Mouse (Mus musculus) heart, adult 2 months (tissue): ENCODE results near the gene Tpo. TPM values are rescaled to one million over a fixed set of nuclear protein-coding genes. Genes with fewer than 3 reads are reported as not detected.

ENCODE experiments used
- DNase-seq, 2 experiments: peaks; one replicate each; pipeline ENCODE4 v3.0.0; 2021
- H3K27ac ChIP-seq: fragments of 200-600 bp; 2 replicates; pipeline ENCODE4 v1.8.1; 2022
- H3K27me3 ChIP-seq: fragments of 200-500 bp; 2 replicates; pipeline ENCODE4 v1.6.1; 2012; ENCODE audit warnings: mild to moderate bottlenecking, low read length, inconsistent platforms, mixed read lengths; ENCODE audit not compliant: control insufficient read depth, insufficient read depth
- H3K36me3 ChIP-seq: fragments of 200-500 bp; 2 replicates; pipeline ENCODE4 v1.6.1; 2012; ENCODE audit warnings: low read length, inconsistent platforms; ENCODE audit not compliant: control insufficient read depth, insufficient read depth
- H3K4me1 ChIP-seq: fragments of 200-500 bp; 2 replicates; pipeline ENCODE4 v1.6.1; 2011; ENCODE audit warnings: low read length; ENCODE audit not compliant: control insufficient read depth, insufficient read depth
- H3K4me3 ChIP-seq: fragments of 200-600 bp; 2 replicates; pipeline ENCODE4 v1.8.1; 2022
- H3K79me2 ChIP-seq: fragments of 200-500 bp; replicated peaks from 2 replicates; pipeline ENCODE4 v1.6.1; 2012; ENCODE audit warnings: mild to moderate bottlenecking, inconsistent platforms, low read length, moderate library complexity, mixed read lengths; ENCODE audit not compliant: control insufficient read depth, insufficient read depth
- H3K9ac ChIP-seq: fragments of 200-500 bp; 2 replicates; pipeline ENCODE4 v1.6.1; 2012; ENCODE audit warnings: low read depth, mild to moderate bottlenecking, control low read depth, inconsistent platforms, low read length, mixed read lengths
- CTCF ChIP-seq: fragments of 200-600 bp; IDR thresholded peaks from 2 replicates; pipeline ENCODE4 v1.8.1; 2022; ENCODE audit warnings: antibody characterized with exemption, mild to moderate bottlenecking, moderate library complexity
- EP300 ChIP-seq: fragments of 200-500 bp; IDR thresholded peaks from 2 replicates; pipeline ENCODE4 v1.6.1; 2011; ENCODE audit warnings: low read depth, low read length, control low read depth; ENCODE audit not compliant: insufficient read depth
- POLR2A ChIP-seq: fragments of 200-500 bp; IDR thresholded peaks from 2 replicates; pipeline ENCODE4 v1.6.1; 2011; ENCODE audit warnings: mild to moderate bottlenecking, low read depth, low read length, control low read depth; ENCODE audit not compliant: insufficient read depth
- WGBS: fragments of 180-500 bp; shearing (Covaris S2); methylation state at CpG from one replicate; pipeline ENCODE4 v1.1.7; 2018; 5-methylcytosine and 5-hydroxymethylcytosine counted together
- intact Hi-C: fragments of 180-260 bp; cut with DNase I; formaldehyde crosslinking; loops from one replicate; pipeline ENCODE4 v1.15.1; 2025
- polyA plus RNA-seq: library from polyadenylated mRNA; depleted of rRNA; stranded (reverse); fragments of >200 nt; gene quantifications from 2 replicates; pipeline ENCODE4 v1.2.3, GENCODE M21; 2012
- total RNA-seq, 2 experiments: library from RNA; stranded (reverse); gene quantifications; 2 replicates each; pipeline ENCODE4 v1.2.3; 2021

Gene Tpo
- total and polyA plus RNA-seq, 3 experiments: not detected

DNA sequence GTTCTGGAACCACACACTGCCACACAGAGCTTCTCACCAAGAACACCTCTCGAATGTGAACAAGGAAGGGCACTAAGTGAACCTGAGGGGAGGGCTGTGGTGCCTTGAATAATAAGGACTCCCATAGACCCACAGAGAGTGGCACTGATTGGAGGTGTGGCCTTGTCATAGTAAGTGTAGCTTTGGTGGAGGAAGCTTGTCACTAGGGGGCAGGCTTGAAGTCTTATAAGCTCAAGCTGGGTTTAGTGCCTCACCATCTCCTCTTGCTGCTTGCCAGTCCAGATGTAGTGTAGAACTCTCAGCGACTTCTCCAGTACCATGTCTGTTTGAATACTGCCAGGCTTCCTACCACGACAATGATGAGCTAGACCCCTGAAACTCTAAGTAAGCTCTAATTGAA lies 9.7 kb upstream of the Tpo start:
- H3K36me3 ChIP-seq: no peaks in the 10 kb centered on the region
- H3K79me2 ChIP-seq: no peaks in the 10 kb centered on the region
- DNase-seq: peak in 1 of 2 experiments; percentile 11
- H3K4me1 ChIP-seq: no peaks in the 10 kb centered on the region
- no peak overlapping the region for H3K9ac ChIP-seq
- H3K27ac ChIP-seq: no peak overlapping the region
- WGBS: 61% methylated on average over 3 of the region's 3 CpGs
- H3K4me3 ChIP-seq: no peak overlapping the region
- no peaks in the 10 kb centered on the region for H3K27me3 ChIP-seq
- TF ChIP-seq EP300 (no peak), POLR2A (no peak), CTCF (peak; percentile 59)
- intact Hi-C loops: no loop called here

DNA sequence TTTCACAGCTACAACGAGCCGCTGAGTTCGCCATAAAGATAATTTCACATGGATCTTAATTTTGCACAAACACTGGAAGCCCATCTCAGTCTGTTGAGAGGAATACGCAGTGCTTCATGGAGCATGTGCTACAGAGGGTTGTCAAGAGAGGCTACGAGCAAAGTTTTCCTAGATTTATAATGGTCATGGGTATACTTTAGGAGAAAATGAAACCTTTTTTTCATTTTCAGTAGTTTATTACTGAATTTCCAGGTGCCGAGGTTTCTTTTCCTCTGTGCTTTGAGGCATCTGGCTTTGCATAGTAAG lies 3.1 kb downstream of the Tpo start:
- no peak overlapping the region for H3K27ac ChIP-seq
- no peak overlapping the region for H3K9ac ChIP-seq
- H3K4me3 ChIP-seq: no peak overlapping the region
- H3K4me1 ChIP-seq: no peaks in the 10 kb centered on the region
- intact Hi-C loops: loop anchor here (5.0 kb wide), 2 partner anchors 77 to 448 kb away; no protein-coding TSS in a partner anchor
- no peaks in the 10 kb centered on the region for H3K36me3 ChIP-seq
- no peak for TF ChIP-seq EP300
- TF ChIP-seq CTCF: no peak
- TF ChIP-seq POLR2A: no peak
- 61% methylated on average over 6 of the region's 6 CpGs for WGBS
- no peaks in the 10 kb centered on the region for H3K79me2 ChIP-seq
- no peak for DNase-seq
- no peaks in the 10 kb centered on the region for H3K27me3 ChIP-seq

DNA sequence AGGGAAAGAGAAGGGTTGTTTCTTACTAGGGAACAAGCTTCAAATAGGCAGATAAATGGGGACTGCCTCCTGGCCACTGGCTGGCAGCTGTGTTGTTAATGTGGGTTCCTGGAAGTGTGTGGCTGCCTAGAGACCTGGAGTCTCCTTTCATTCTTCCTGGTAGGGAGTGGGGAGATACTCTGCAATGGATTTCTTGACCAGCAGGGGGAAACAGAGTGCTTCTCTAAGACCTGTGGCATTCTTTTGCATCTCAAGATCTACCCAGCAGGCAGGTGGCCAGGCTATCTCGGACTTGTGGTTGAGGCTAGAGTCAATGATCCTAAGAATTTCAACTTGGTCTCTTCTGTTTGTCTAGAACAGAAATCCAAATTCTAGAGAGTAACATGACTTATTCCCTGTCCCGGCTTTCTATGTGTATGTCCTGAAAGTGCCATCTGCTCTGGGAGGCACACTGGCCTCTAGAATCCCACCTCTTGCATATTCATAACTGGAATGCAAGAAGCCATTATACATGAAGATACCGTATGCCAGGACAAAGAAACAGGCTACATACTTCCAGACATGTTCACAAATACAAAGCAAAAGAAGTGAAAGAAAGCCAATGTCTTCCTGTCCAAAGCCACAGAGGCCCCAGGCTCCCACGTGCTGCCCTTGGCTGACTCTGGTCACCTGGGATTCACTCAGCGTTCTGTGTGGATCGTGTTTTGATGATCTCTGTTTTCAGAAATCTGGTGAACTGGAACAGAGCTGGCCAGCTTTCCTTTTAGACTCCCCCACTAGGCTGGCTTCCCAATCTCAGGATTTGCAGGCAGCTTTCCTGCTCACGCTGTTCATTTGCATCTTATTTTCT lies 3.6 kb downstream of the Tpo start:
- Histone ChIP-seq H3K4me3 (no peak overlapping the region), H3K36me3 (no peaks in the 10 kb centered on the region), H3K27ac (no peak overlapping the region), H3K79me2 (no peaks in the 10 kb centered on the region), H3K27me3 (no peaks in the 10 kb centered on the region), H3K9ac (no peak overlapping the region), H3K4me1 (no peaks in the 10 kb centered on the region)
- DNase-seq: peak; percentile 42 to 57
- 42% methylated on average over 7 of the region's 7 CpGs for WGBS
- intact Hi-C loops: loop anchor here (1.0 to 5.0 kb wide), 3 partner anchors 76 to 449 kb away; no protein-coding TSS in a partner anchor
- TF ChIP-seq POLR2A (no peak), CTCF (peak; percentile 81), EP300 (no peak)

DNA sequence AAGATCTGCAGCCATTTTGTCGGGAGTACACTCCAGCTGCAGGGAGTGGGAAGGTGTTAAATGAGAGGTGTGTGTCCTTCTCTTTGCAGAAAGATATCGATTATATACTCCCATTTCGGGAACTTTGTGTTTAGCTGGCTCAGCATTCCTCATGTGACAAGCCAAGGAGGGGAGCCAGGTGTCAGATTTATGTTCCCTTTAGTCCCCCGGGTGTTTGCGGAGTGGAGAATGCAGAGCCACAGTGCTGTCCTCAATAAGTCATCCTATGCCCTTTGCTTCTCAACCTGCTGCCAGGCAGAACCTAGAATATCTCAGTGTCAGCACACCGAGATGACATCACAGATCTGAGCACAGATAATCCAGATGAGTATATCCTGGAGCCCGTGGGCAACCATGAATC lies 10.1 kb downstream of the Tpo start:
- Histone ChIP-seq H3K4me1 (no peaks in the 10 kb centered on the region), H3K27me3 (no peaks in the 10 kb centered on the region), H3K27ac (no peak overlapping the region), H3K4me3 (no peak overlapping the region), H3K36me3 (no peaks in the 10 kb centered on the region), H3K9ac (no peak overlapping the region), H3K79me2 (no peaks in the 10 kb centered on the region)
- TF ChIP-seq POLR2A (no peak), CTCF (no peak), EP300 (no peak)
- no peak for DNase-seq
- intact Hi-C loops: no loop called here
- whole genome bisulfite sequencing: 69% methylated on average over 7 of the region's 7 CpGs

DNA sequence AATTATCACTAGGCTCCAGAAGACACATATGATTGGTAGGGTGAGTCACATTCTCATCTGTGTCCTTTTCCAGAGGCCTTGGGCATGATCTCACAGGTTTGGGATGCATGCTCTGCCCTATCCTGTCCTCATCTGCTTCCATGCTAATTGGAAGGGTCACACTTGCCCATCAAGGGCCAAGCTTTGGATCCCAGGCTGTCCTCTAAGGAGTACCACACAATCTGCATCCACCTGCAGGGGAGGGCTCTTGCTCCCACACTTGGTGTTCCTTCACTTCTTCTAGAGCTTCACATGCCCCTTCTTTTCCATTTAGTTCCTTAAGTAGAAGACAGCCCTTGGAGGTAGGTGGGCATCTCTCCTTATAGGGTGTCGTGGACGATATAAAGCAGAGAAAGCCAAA lies 20.2 kb downstream of the Tpo start:
- Histone ChIP-seq H3K36me3 (no peaks in the 10 kb centered on the region), H3K27me3 (no peaks in the 10 kb centered on the region), H3K27ac (no peak overlapping the region), H3K79me2 (no peaks in the 10 kb centered on the region), H3K4me3 (no peak overlapping the region), H3K4me1 (no peaks in the 10 kb centered on the region), H3K9ac (no peak overlapping the region)
- no peak for DNase-seq
- no peak for TF ChIP-seq POLR2A
- TF ChIP-seq CTCF: no peak
- TF ChIP-seq EP300: no peak
- intact Hi-C loops: no loop called here
- 81% methylated on average over 2 of the region's 2 CpGs for WGBS

DNA sequence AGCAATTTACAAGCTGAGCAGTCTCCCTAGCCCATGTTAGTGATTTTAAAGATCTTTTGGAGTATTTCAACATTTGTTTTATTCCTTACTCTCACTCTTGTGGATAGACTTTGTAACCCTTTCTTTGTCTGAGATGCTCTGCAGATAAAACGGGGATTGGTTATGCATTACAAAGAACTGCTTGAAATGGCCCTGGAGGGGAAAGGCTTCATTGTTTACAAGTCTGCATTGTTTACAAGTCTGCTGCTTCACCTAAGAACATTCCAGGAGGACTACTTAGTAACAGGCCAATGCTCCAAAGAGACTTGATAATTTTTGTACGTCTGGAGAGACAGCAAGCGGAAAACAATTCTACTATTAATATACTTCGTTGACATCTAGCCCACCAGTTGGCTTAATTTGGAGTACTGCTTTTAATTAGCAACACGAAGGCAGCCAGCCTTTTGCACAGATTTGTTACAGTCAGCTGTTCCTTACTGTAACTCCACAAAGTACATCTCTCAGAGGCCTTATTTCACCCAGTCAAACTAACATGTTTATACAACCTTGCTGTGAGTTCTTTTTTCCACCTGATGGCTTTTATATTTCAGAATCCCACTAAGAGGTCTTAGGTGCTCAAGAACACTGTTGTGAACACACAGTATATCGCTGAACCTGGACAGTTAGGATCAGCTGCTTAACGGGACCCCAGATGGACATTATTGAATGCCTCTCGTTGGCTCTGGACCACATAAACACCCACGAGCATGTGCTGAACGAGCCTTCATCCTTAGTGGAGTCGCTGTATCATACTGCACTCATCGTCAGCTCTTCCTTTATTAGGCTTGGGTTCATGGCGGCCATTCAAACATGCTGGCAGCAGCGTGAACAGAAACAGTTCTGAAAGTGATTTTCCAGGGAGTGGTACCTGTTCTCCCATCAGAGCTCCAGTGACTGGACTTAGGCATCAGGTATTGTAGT lies 22.5 kb downstream of the Tpo start:
- TF ChIP-seq CTCF (no peak), POLR2A (no peak), EP300 (no peak)
- Histone ChIP-seq H3K27ac (no peak overlapping the region), H3K79me2 (no peaks in the 10 kb centered on the region), H3K4me3 (no peak overlapping the region), H3K4me1 (no peaks in the 10 kb centered on the region), H3K36me3 (no peaks in the 10 kb centered on the region), H3K9ac (no peak overlapping the region), H3K27me3 (no peaks in the 10 kb centered on the region)
- DNase-seq: no peak
- 79% methylated on average over 14 of the region's 14 CpGs for WGBS
- intact Hi-C loops: no loop called here
